Mouse (Mus musculus) midbrain, embryonic 11.5 days (tissue): ENCODE data around the gene Gramd1b. TPM values are rescaled to one million over a fixed set of nuclear protein-coding genes. Genes with fewer than 3 reads are reported as not detected.

ENCODE experiments used
- ATAC-seq: fragments of 200-750 bp; cut with Nextera tagmentation; 2 replicates; pipeline ENCODE4 v1.8.0; 2017; ENCODE audit warnings: moderate TSS enrichment, moderate library complexity; ENCODE audit not compliant: low FRiP score
- DNase-seq: peaks from one replicate; pipeline ENCODE4 v3.0.0; 2015; ENCODE audit warnings: low spot score; ENCODE audit errors: missing footprints
- H3K27ac ChIP-seq: fragments of 300-500 bp; sonication (generic); 2 replicates; pipeline ENCODE4 v1.5.1; 2014; ENCODE audit warnings: low read depth, low read length
- H3K27me3 ChIP-seq: fragments of 300-500 bp; sonication (generic); 2 replicates; pipeline ENCODE4 v1.6.1; 2014; ENCODE audit warnings: mild to moderate bottlenecking, low read length, moderate library complexity, mixed read lengths; ENCODE audit not compliant: control insufficient read depth, insufficient read depth
- H3K36me3 ChIP-seq: fragments of 300-500 bp; sonication (generic); 2 replicates; pipeline ENCODE4 v1.6.1; 2014; ENCODE audit warnings: mild to moderate bottlenecking, low read length, moderate library complexity, mixed read lengths; ENCODE audit not compliant: control insufficient read depth, insufficient read depth
- H3K4me1 ChIP-seq: fragments of 300-500 bp; sonication (generic); 2 replicates; pipeline ENCODE4 v1.6.1; 2014; ENCODE audit warnings: low read length; ENCODE audit not compliant: control insufficient read depth, insufficient read depth
- H3K4me2 ChIP-seq: fragments of 300-500 bp; sonication (generic); 2 replicates; pipeline ENCODE4 v1.6.1; 2014; ENCODE audit warnings: mild to moderate bottlenecking, moderate library complexity
- H3K4me3 ChIP-seq: fragments of 300-500 bp; sonication (generic); 2 replicates; pipeline ENCODE4 v1.5.1; 2014; ENCODE audit warnings: low read depth, low read length
- H3K9ac ChIP-seq: fragments of 300-500 bp; sonication (generic); 2 replicates; pipeline ENCODE4 v1.6.1; 2014; ENCODE audit warnings: low read length
- H3K9me3 ChIP-seq: fragments of 300-500 bp; sonication (generic); 2 replicates; pipeline ENCODE4 v1.6.1; 2016; ENCODE audit warnings: low read length; ENCODE audit not compliant: control insufficient read depth
- WGBS: fragments of 180-500 bp; shearing (Covaris S2); extraction: QIAGEN DNeasy Blood & Tissue Kit; methylation state at CpG from one replicate; pipeline ENCODE4 v1.1.7; 2014; 5-methylcytosine and 5-hydroxymethylcytosine counted together
- polyA plus RNA-seq: library from polyadenylated mRNA; unstranded; fragments of >200 nt; fragmentation: Nextera tagmentation; extraction: Ambion mirVana; gene quantifications from 2 replicates; pipeline ENCODE4 v1.2.1, GENCODE M21; 2014

Gramd1b gene
- polyA plus RNA-seq, 1 experiment from 2014 or later, result 2.5 TPM

DNA sequence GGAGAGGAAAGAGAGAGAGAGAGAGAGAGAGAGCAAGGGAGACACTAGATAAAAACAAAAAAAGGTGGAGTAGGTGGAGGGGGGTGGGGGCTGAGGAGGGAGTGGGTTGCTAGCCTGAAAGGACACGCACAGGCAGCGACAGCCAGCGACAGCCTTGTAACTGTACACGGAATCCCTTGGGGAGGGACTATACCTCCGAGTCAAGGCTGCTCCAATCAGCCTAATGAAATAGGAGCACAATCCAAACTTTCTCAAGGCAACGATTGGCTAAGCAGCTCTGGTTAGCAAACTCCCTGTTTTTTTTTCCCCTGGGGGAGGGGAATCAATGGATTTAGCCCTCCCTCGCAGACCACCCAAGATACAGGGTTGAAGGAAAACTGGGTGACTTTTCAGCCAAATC is 75.0 kb downstream of the Gramd1b start:
- Histone ChIP-seq H3K4me2 (peak overlapping the region; percentile 98), H3K4me3 (peak overlapping the region; percentile 53), H3K4me1 (peaks cover 14% of the 10 kb centered on the region), H3K27ac (no peak overlapping the region), H3K9ac (peak overlapping the region; percentile 65), H3K9me3 (no peaks in the 10 kb centered on the region), H3K27me3 (peaks cover 12% of the 10 kb centered on the region), H3K36me3 (no peaks in the 10 kb centered on the region)
- peak; percentile 79 for ATAC-seq
- under 1% methylated on average over 7 of the region's 7 CpGs for WGBS
- peak; percentile 95 for DNase-seq

DNA sequence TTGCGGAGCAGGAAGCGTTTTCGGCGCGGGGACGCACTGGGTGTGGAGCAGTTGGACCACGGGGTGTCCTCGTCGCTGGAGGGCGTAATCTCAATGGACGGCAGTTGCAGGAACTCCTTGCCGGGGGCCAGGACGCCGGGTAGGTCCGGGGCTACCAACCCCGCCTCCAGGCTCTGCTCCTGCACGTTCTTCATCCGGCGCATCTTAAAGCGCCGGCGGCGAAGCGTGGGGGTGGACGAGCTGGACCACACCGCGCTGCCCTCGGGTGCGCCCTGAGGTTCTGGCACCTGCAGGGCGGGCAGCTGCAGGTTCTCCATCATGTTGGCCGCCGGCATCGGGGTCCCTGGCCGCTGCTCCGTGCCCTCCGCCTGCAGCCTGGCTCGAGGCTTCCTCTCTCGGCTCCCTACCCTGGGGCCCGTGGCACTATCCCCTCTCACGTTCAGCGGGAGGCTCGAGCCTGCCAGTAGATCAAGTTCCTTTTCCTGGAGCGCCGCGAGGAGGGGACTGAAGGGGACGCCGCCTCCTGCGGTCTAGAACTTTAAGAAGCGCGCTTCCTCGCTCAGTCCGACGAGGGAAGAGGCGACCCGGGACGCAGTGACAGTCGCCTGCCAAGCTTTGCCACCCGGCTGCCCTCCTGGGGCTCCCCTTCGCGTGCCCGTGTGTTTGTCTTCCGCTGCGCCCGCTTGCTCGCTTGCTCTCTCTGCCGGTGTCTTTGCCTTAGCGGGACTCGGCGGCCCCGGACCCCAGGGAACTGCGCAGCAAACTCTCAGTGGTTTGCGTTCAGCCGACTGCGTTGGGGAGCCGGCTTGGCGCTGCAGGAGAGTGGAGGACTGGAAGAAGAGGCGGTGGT is 75.6 kb downstream of the Gramd1b start:
- H3K9me3 ChIP-seq, result no peaks in the 10 kb centered on the region
- under 1% methylated on average over 75 of the region's 77 CpGs for WGBS
- peak overlapping the region; percentile 98 for H3K4me2 ChIP-seq
- H3K9ac ChIP-seq, result peak overlapping the region; percentile 65
- peak; percentile 63 for ATAC-seq
- H3K4me3 ChIP-seq, result peak overlapping the region; percentile 53
- DNase-seq, result peak; percentile 95
- H3K4me1 ChIP-seq, result peaks cover 14% of the 10 kb centered on the region
- H3K27me3 ChIP-seq, result peaks cover 12% of the 10 kb centered on the region
- no peaks in the 10 kb centered on the region for H3K36me3 ChIP-seq
- no peak overlapping the region for H3K27ac ChIP-seq

DNA sequence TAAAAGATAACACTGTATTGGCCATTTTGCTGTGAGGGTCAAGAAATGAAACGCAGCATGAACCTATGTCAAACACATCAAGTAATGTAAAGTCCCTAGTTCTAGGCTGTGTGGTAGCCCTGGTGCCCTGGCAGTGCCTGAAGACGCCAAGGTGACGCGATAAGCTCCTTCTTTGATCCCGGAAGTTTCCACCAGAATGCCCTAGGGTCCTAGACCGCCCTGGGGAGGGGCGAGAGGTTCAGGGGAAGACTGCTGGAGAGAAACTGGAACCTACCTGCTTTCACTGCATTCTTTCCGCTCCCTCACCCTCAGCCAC is 76.2 kb downstream of the Gramd1b start:
- Histone ChIP-seq H3K27ac (no peak overlapping the region), H3K9me3 (no peaks in the 10 kb centered on the region), H3K27me3 (peaks cover 12% of the 10 kb centered on the region), H3K4me3 (peak overlapping the region; percentile 53), H3K9ac (peak overlapping the region; percentile 65), H3K4me2 (peak overlapping the region; percentile 98), H3K4me1 (peaks cover 14% of the 10 kb centered on the region), H3K36me3 (no peaks in the 10 kb centered on the region)
- 3% methylated on average over 8 of the region's 8 CpGs for whole genome bisulfite sequencing
- ATAC-seq (peak; percentile 47), DNase-seq (no peak)

DNA sequence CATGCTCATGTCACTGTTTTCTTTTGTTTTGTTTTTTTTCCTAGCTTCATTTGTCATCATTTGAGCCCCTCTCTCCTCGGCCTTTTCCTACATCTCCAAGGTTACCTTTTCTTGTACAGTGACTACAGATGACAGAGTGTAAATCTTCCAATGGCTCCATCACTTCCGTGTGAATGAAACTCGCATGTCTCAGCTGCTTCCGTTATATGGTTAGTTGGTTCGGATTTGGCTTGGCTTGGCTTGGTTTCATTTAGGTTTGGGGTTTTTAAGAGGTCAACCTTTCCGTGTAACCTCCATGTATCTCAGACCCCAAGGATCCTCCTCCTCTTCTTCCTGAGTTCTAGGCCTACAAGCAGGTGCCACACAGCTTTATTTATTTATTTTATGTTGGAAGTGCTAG is 77.3 kb downstream of the Gramd1b start:
- Histone ChIP-seq H3K9me3 (no peaks in the 10 kb centered on the region), H3K9ac (no peak overlapping the region), H3K4me2 (no peak overlapping the region), H3K4me3 (no peak overlapping the region), H3K27ac (no peak overlapping the region), H3K27me3 (peaks cover 12% of the 10 kb centered on the region), H3K4me1 (peaks cover 14% of the 10 kb centered on the region), H3K36me3 (no peaks in the 10 kb centered on the region)
- 93% methylated on average over 6 of the region's 6 CpGs for WGBS
- ATAC-seq (no peak), DNase-seq (no peak)

DNA sequence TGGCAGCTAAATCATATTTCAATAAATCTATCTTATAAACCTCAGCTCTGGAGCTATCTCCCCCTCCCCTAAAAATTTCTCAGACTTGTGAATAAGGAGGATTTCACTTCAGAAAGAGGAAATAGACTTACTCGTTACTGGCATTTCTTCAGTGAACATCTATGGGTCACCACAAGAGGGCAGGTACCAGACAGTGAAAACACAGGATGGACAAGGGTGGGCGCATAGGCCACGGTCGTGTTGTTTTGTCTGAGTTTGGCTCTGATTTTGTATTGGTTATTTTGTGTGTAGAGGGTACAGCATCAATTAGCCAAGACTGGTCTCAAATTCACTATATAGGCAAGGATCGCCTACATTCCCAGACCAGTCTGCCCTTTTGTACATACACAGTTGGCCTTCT is 79.0 kb downstream of the Gramd1b start:
- no peak overlapping the region for H3K27ac ChIP-seq
- H3K9me3 ChIP-seq, result no peaks in the 10 kb centered on the region
- ATAC-seq, result no peak
- peaks cover 14% of the 10 kb centered on the region for H3K4me1 ChIP-seq
- WGBS, result 74% methylated on average over 5 of the region's 5 CpGs
- H3K36me3 ChIP-seq, result no peaks in the 10 kb centered on the region
- H3K4me3 ChIP-seq, result no peak overlapping the region
- no peak for DNase-seq
- H3K9ac ChIP-seq, result no peak overlapping the region
- no peak overlapping the region for H3K4me2 ChIP-seq
- peaks cover 12% of the 10 kb centered on the region for H3K27me3 ChIP-seq

DNA sequence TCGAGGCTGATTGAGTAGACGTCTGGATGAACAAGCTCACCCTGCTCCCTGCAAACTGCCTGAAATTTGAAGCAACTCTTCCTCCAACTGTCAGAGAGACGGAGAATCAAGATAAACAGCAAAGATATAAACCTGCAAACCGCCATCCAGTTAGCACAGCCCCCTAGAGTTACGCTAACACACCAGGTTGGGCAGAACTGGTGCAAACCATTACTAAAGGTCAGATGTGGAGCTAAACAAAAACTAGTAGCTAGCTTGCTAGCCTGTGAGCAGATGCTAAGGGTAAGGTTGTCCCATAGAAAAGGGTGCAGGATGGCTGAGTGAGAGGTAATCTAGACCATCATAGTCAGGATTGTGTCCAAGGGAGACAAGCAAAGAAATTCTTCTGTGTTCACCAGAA is 80.4 kb downstream of the Gramd1b start:
- 84% methylated on average over 5 of the region's 5 CpGs for WGBS
- DNase-seq (peak; percentile 59), ATAC-seq (no peak)

DNA sequence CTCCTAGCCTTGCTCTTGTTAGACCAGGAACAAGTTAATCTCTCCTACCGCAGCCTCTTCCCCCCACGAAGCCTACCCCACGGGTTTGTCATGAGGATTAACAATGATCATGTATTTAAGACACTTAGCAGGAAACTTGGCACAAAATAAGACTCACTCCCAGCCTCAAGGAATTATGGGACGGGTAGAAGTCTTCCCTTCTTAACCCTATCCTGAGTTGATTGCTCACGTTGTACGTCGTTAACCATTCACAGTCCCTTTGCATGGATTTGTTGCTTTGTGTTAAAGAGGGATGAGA is 80.8 kb downstream of the Gramd1b start:
- Histone ChIP-seq H3K4me2 (no peak overlapping the region), H3K27ac (no peak overlapping the region), H3K27me3 (peaks cover 8% of the 10 kb centered on the region), H3K9ac (no peak overlapping the region), H3K9me3 (no peaks in the 10 kb centered on the region), H3K4me1 (peaks cover 5% of the 10 kb centered on the region), H3K36me3 (no peaks in the 10 kb centered on the region), H3K4me3 (no peak overlapping the region)
- no peak for ATAC-seq
- WGBS, result 73% methylated on average over 7 of the region's 7 CpGs
- no peak for DNase-seq

More for the DNA sequence above, 80.4 kb downstream of the Gramd1b start:
- H3K27me3 ChIP-seq, result peaks cover 8% of the 10 kb centered on the region
- H3K9me3 ChIP-seq, result no peaks in the 10 kb centered on the region
- peaks cover 7% of the 10 kb centered on the region for H3K4me1 ChIP-seq
- H3K36me3 ChIP-seq, result no peaks in the 10 kb centered on the region
- H3K4me3 ChIP-seq, result no peak overlapping the region
- H3K27ac ChIP-seq, result no peak overlapping the region
- H3K4me2 ChIP-seq, result no peak overlapping the region
- H3K9ac ChIP-seq, result no peak overlapping the region

DNA sequence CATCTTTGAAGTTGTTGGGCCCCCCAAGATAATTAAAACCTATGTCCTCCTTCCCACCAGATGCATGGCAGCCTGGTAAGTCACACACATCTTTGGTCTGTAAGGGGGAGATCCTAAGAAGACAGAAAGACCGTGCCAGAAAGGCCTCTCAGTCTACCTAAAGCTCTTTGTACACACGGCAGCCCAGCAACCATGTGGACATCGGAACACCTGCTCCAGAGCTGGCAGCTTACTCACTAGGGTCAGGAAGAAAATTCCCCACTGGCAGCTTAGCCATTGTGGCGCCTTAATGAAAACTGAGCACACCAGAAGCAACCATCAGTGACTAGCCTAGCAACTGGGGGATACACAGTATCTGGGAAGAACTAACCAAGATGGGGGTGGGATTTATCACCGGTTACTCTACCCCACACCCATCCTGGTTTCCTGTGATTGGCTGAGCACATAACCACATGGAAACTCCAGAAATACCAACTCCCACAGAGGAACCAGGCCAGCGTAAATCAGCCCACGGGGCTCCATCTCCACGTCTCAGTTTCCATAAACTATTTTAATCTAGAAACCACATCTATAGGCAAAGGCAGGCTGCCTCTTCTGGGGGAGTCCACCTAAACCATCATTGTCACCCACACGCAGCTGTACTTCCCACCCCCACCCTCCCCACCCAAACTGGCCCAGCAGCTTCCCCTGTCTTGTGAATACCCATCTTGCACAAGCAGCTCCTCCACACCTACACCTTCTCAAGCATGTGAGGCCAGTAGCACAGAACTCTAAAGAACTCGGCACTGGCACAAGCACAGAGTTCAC is 81.4 kb downstream of the Gramd1b start:
- peaks cover 4% of the 10 kb centered on the region; the same call in 1 of the 2 replicates for H3K27me3 ChIP-seq
- H3K4me1 ChIP-seq, result no peaks in the 10 kb centered on the region; the same call in 1 of the 2 replicates
- no peak overlapping the region for H3K4me3 ChIP-seq
- no peak overlapping the region for H3K9ac ChIP-seq
- ATAC-seq, result no peak
- H3K9me3 ChIP-seq, result no peaks in the 10 kb centered on the region
- H3K36me3 ChIP-seq, result no peaks in the 10 kb centered on the region
- no peak for DNase-seq
- no peak overlapping the region for H3K4me2 ChIP-seq
- WGBS, result 74% methylated on average over 10 of the region's 10 CpGs
- no peak overlapping the region for H3K27ac ChIP-seq

DNA sequence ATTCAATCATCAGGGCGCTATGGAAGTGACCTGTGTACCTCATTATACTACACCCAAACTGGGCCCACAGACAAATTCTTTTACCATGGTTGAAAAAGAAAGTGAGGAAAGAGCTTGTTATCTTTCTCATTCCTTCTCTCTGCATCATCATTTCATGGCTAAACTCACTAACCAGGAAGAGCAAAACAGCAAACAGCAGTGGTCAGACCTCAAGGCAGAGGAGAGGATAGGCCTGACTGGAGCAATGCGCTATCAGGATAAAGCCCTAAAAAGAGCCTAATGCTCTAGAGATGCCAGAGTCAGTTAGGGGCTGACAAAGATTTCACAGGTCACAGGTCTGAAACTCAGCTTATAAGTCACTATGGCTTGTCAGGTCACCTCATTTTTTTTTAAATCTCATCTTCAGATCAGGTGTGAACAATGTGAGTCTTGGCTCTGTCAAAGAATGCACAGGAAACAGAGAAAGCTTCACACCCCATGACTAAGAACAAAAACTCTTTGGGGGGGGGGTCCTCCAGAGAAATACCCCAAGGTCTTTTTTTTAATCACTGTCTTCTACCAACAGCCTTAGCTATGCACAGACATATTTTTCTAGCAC is 82.4 kb downstream of the Gramd1b start:
- no peak overlapping the region for H3K9ac ChIP-seq
- H3K4me2 ChIP-seq, result no peak overlapping the region
- 86% methylated on average over 2 of the region's 2 CpGs for WGBS
- no peak overlapping the region for H3K4me3 ChIP-seq
- H3K36me3 ChIP-seq, result no peaks in the 10 kb centered on the region
- no peaks in the 10 kb centered on the region; the same call in 1 of the 2 replicates for H3K27me3 ChIP-seq
- ATAC-seq (no peak), DNase-seq (no peak)
- no peaks in the 10 kb centered on the region for H3K4me1 ChIP-seq
- no peaks in the 10 kb centered on the region for H3K9me3 ChIP-seq
- H3K27ac ChIP-seq, result no peak overlapping the region
